Mouse (Mus musculus): ENCODE results near the gene Olfr605. TPM values are rescaled to one million over a fixed set of nuclear protein-coding genes. Genes with fewer than 3 reads are reported as not detected.

Gene Olfr605
- total and polyA plus RNA-seq, 3 experiments, result not detected

Other genes with a start within 250 kb of the Olfr605 start
Only the 20 nearest of the 29 such genes appear.
- gene Olfr596, start 139.8 kb downstream of the Olfr605 start, total RNA-seq (2012; rRNA removed), result not detected in 2 replicates
- gene Olfr596, start 139.8 kb downstream of the Olfr605 start, total RNA-seq (2014; rRNA removed), result not detected in 2 replicates
- gene Olfr596, start 139.8 kb downstream of the Olfr605 start, polyA plus RNA-seq (2012; ENCODE audit: insufficient read length, low read depth), result not detected in 2 replicates
- not detected in 2 replicates for gene Olfr597, start 129.1 kb downstream of the Olfr605 start, total RNA-seq (2012; rRNA removed)
- not detected in 2 replicates for gene Olfr597, start 129.1 kb downstream of the Olfr605 start, total RNA-seq (2014; rRNA removed)
- gene Olfr597, start 129.1 kb downstream of the Olfr605 start, polyA plus RNA-seq (2012; ENCODE audit: insufficient read length, low read depth), result not detected in 2 replicates
- not detected in 2 replicates for gene Olfr598, start 121.9 kb downstream of the Olfr605 start, total RNA-seq (2012; rRNA removed)
- not detected in 2 replicates for gene Olfr598, start 121.9 kb downstream of the Olfr605 start, total RNA-seq (2014; rRNA removed)
- not detected in 2 replicates for gene Olfr598, start 121.9 kb downstream of the Olfr605 start, polyA plus RNA-seq (2012; ENCODE audit: insufficient read length, low read depth)
- gene Olfr599, start 109.5 kb downstream of the Olfr605 start, total RNA-seq (2012; rRNA removed), result not detected in 2 replicates
- not detected in 2 replicates for gene Olfr599, start 109.5 kb downstream of the Olfr605 start, total RNA-seq (2014; rRNA removed)
- not detected in 2 replicates for gene Olfr599, start 109.5 kb downstream of the Olfr605 start, polyA plus RNA-seq (2012; ENCODE audit: insufficient read length, low read depth)
- gene Olfr600, start 95.8 kb downstream of the Olfr605 start, total RNA-seq (2012; rRNA removed), result not detected in 2 replicates
- not detected in 2 replicates for gene Olfr600, start 95.8 kb downstream of the Olfr605 start, total RNA-seq (2014; rRNA removed)
- not detected in 2 replicates for gene Olfr600, start 95.8 kb downstream of the Olfr605 start, polyA plus RNA-seq (2012; ENCODE audit: insufficient read length, low read depth)
- not detected in 2 replicates for gene Olfr601, start 82.8 kb downstream of the Olfr605 start, total RNA-seq (2012; rRNA removed)
- gene Olfr601, start 82.8 kb downstream of the Olfr605 start, total RNA-seq (2014; rRNA removed), result not detected in 2 replicates
- not detected in 2 replicates for gene Olfr601, start 82.8 kb downstream of the Olfr605 start, polyA plus RNA-seq (2012; ENCODE audit: insufficient read length, low read depth)
- gene Olfr603, start 59.3 kb downstream of the Olfr605 start, total RNA-seq (2012; rRNA removed), result not detected in 2 replicates
- not detected in 2 replicates for gene Olfr603, start 59.3 kb downstream of the Olfr605 start, total RNA-seq (2014; rRNA removed)
- gene Olfr603, start 59.3 kb downstream of the Olfr605 start, polyA plus RNA-seq (2012; ENCODE audit: insufficient read length, low read depth), result not detected in 2 replicates
- not detected in 2 replicates for gene Usp17lc, start 30.4 kb downstream of the Olfr605 start, total RNA-seq (2012; rRNA removed)
- not detected in 2 replicates for gene Usp17lc, start 30.4 kb downstream of the Olfr605 start, total RNA-seq (2014; rRNA removed)
- gene Usp17lc, start 30.4 kb downstream of the Olfr605 start, polyA plus RNA-seq (2012; ENCODE audit: insufficient read length, low read depth), result not detected in 2 replicates
- not detected in 2 replicates for gene Olfr606, start 3.6 kb upstream of the Olfr605 start, total RNA-seq (2012; rRNA removed)
- gene Olfr606, start 3.6 kb upstream of the Olfr605 start, total RNA-seq (2014; rRNA removed), result not detected in 2 replicates
- gene Olfr606, start 3.6 kb upstream of the Olfr605 start, polyA plus RNA-seq (2012; ENCODE audit: insufficient read length, low read depth), result not detected in 2 replicates
- not detected in 2 replicates for gene Olfr607, start 18.7 kb upstream of the Olfr605 start, total RNA-seq (2012; rRNA removed)
- not detected in 2 replicates for gene Olfr607, start 18.7 kb upstream of the Olfr605 start, total RNA-seq (2014; rRNA removed)
- gene Olfr607, start 18.7 kb upstream of the Olfr605 start, polyA plus RNA-seq (2012; ENCODE audit: insufficient read length, low read depth), result not detected in 2 replicates
- gene Olfr608, start 24.4 kb upstream of the Olfr605 start, total RNA-seq (2012; rRNA removed), result not detected in 2 replicates
- not detected in 2 replicates for gene Olfr608, start 24.4 kb upstream of the Olfr605 start, total RNA-seq (2014; rRNA removed)
- not detected in 2 replicates for gene Olfr608, start 24.4 kb upstream of the Olfr605 start, polyA plus RNA-seq (2012; ENCODE audit: insufficient read length, low read depth)
- gene Olfr609, start 52.6 kb upstream of the Olfr605 start, total RNA-seq (2012; rRNA removed), result not detected in 2 replicates
- gene Olfr609, start 52.6 kb upstream of the Olfr605 start, total RNA-seq (2014; rRNA removed), result not detected in 2 replicates
- gene Olfr609, start 52.6 kb upstream of the Olfr605 start, polyA plus RNA-seq (2012; ENCODE audit: insufficient read length, low read depth), result not detected in 2 replicates
- not detected in 2 replicates for gene Olfr610, start 66.7 kb upstream of the Olfr605 start, total RNA-seq (2012; rRNA removed)
- not detected in 2 replicates for gene Olfr610, start 66.7 kb upstream of the Olfr605 start, total RNA-seq (2014; rRNA removed)
- gene Olfr610, start 66.7 kb upstream of the Olfr605 start, polyA plus RNA-seq (2012; ENCODE audit: insufficient read length, low read depth), result not detected in 2 replicates
- gene Olfr611, start 75.4 kb upstream of the Olfr605 start, total RNA-seq (2012; rRNA removed), result not detected in 2 replicates
- not detected in 2 replicates for gene Olfr611, start 75.4 kb upstream of the Olfr605 start, total RNA-seq (2014; rRNA removed)
- not detected in 2 replicates for gene Olfr611, start 75.4 kb upstream of the Olfr605 start, polyA plus RNA-seq (2012; ENCODE audit: insufficient read length, low read depth)
- gene Olfr612, start 97.3 kb upstream of the Olfr605 start, total RNA-seq (2012; rRNA removed), result not detected in 2 replicates
- not detected in 2 replicates for gene Olfr612, start 97.3 kb upstream of the Olfr605 start, total RNA-seq (2014; rRNA removed)
- not detected in 2 replicates for gene Olfr612, start 97.3 kb upstream of the Olfr605 start, polyA plus RNA-seq (2012; ENCODE audit: insufficient read length, low read depth)
- not detected in 2 replicates for gene Olfr613, start 102.6 kb upstream of the Olfr605 start, total RNA-seq (2012; rRNA removed)
- gene Olfr613, start 102.6 kb upstream of the Olfr605 start, total RNA-seq (2014; rRNA removed), result not detected in 2 replicates
- not detected in 2 replicates for gene Olfr613, start 102.6 kb upstream of the Olfr605 start, polyA plus RNA-seq (2012; ENCODE audit: insufficient read length, low read depth)
- not detected in 2 replicates for gene Olfr615, start 110.6 kb upstream of the Olfr605 start, total RNA-seq (2012; rRNA removed)
- gene Olfr615, start 110.6 kb upstream of the Olfr605 start, total RNA-seq (2014; rRNA removed), result not detected in 2 replicates
- not detected in 2 replicates for gene Olfr615, start 110.6 kb upstream of the Olfr605 start, polyA plus RNA-seq (2012; ENCODE audit: insufficient read length, low read depth)
- not detected in 2 replicates for gene Olfr616, start 123.7 kb upstream of the Olfr605 start, total RNA-seq (2012; rRNA removed)
- gene Olfr616, start 123.7 kb upstream of the Olfr605 start, total RNA-seq (2014; rRNA removed), result not detected in 2 replicates
- gene Olfr616, start 123.7 kb upstream of the Olfr605 start, polyA plus RNA-seq (2012; ENCODE audit: insufficient read length, low read depth), result not detected in 2 replicates
- not detected in 2 replicates for gene Olfr617, start 127.6 kb upstream of the Olfr605 start, total RNA-seq (2012; rRNA removed)
- gene Olfr617, start 127.6 kb upstream of the Olfr605 start, total RNA-seq (2014; rRNA removed), result not detected in 2 replicates
- not detected in 2 replicates for gene Olfr617, start 127.6 kb upstream of the Olfr605 start, polyA plus RNA-seq (2012; ENCODE audit: insufficient read length, low read depth)
- not detected in 2 replicates for gene Olfr618, start 144.7 kb upstream of the Olfr605 start, total RNA-seq (2012; rRNA removed)
- not detected in 2 replicates for gene Olfr618, start 144.7 kb upstream of the Olfr605 start, total RNA-seq (2014; rRNA removed)
- not detected in 2 replicates for gene Olfr618, start 144.7 kb upstream of the Olfr605 start, polyA plus RNA-seq (2012; ENCODE audit: insufficient read length, low read depth)

Data from CH12.LX (cell line).